Mouse (Mus musculus): ENCODE data around the gene Camk2b. TPM values are rescaled to one million over a fixed set of nuclear protein-coding genes. Genes with fewer than 3 reads are reported as not detected.

Camk2b gene
- polyA plus RNA-seq, 1 experiment: 0.03 TPM

- no peak for TF ChIP-seq GATA1 (IDR thresholded peaks at IDR 0.05; ENCODE audit: low read length)
These were observed 3.1 kb downstream of the Camk2b start for GRCm38 (mm10) chr11:6063065-6063464.

DNA sequence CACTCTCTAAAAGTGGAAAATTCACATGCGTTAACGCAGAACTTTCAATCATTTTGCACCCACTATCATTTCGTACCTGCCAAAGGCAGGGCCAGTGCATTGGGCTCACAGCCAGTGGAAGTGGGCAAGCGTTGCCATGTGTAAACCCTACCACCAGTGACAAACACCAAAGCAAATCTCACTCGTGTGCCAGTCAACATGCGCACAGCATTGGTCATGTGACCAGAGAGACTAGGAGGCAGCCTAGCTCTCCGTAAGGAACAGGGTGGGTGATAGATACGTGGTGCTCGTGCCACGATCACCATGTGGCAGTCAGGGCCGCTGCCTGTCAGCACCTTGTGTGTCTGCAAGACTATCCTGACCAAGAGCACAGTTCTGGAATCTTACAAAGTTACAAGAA, 3.8 kb downstream of the Camk2b start:
- no peak for TF ChIP-seq GATA1 (IDR thresholded peaks at IDR 0.05; ENCODE audit: low read length)

GRCm38 (mm10) chr11:6061891-6062290, 4.3 kb downstream of the Camk2b start:
- TF ChIP-seq GATA1 (IDR thresholded peaks at IDR 0.05; ENCODE audit: low read length): no peak

- TF ChIP-seq GATA1 (IDR thresholded peaks at IDR 0.05; ENCODE audit: low read length): no peak
These were observed 7.0 kb downstream of the Camk2b start for GRCm38 (mm10) chr11:6059162-6059561.

DNA sequence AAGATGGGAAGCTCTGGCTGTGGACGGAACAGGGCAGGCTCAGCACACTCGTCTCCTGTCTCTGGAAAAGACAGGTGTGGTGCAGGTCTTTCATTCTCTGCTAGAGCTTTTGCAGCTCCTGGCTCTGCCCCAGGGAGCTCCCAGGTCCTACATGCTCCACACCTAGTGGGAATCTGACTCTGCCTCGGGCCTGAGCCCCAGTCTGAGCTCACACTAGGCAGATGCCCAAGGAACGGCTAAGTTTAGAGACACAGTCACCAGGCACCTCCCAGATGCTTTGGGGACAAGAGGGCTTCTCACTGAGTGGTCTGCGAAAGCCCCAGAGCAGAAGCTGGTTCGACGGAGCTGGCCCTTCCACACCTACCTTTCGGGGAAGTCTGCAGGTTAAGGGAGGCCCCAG, 12.8 kb downstream of the Camk2b start:
- no peak for TF ChIP-seq GATA1 (IDR thresholded peaks at IDR 0.05; ENCODE audit: low read length)

DNA sequence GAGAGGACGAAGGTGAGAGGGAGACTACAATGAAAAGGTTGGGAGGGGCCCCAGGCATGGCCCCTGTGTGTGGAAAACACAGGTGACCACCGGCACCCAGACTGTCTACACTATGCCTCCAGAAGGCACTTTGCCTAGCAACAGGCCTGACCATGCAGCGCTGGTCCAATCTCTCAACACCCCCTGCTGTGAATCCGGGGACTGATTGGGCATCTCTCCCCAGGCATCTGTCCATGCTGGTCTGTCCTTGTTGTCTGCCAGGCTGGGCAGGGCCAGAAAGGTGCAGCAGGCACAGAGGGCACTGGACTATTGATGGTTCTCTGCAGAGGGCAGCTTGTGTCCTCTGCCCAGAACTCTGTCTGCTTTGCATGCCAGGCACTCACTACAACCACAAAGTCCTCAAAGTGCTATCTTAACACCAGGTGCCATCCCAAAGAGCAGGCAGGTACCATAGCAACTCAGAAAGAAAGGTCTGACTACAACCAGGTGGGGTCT, 16.0 kb downstream of the Camk2b start:
- no peak for TF ChIP-seq GATA1 (IDR thresholded peaks at IDR 0.05; ENCODE audit: low read length)

DNA sequence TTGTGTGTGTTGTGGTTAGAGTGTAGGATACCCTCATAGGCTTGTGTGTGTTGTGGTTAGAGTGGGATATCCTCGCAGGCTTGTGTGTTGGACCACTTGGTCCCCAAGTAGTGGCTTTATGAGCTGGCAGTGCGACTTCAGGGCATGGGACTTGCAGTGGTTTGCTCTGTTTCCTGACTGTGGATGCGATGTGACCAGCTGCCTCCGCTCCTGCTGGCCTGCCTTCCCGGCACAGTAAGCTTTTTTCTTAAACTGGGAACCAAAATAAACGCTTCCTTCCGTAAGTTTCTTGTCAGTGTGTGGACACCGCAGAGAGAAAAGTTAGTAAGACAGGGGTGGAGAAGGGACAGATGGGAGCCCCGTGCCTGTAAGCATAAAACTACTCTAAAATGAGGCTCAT, 18.0 kb downstream of the Camk2b start:
- no peak for TF ChIP-seq GATA1 (IDR thresholded peaks at IDR 0.05; ENCODE audit: low read length)

GRCm38 (mm10) chr11:6038929-6039328, 27.2 kb downstream of the Camk2b start:
- TF ChIP-seq GATA1 (IDR thresholded peaks at IDR 0.05; ENCODE audit: low read length): no peak

- TF ChIP-seq GATA1 (IDR thresholded peaks at IDR 0.05; ENCODE audit: low read length): no peak
These were observed 28.5 kb downstream of the Camk2b start for GRCm38 (mm10) chr11:6037686-6038085.

DNA sequence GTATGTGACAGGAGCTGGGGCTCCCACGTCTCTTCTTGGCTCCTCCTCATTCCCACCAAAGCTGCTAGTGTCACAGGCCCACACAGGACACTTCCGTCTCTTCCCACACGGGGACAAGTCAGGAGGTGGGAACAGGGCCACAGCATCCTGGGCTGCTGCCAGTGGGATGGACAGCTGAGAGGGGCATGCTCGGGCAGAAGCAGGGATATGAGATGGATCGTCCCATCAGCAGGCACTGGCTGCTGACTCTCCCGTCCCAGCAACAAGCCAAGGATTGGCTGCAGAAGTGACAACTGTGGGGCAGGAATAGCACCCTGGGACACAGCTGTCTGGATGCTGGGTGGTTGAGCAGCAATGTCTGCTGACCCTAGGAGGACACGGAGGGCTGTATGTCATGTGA, 29.0 kb downstream of the Camk2b start:
- TF ChIP-seq GATA1 (IDR thresholded peaks at IDR 0.05; ENCODE audit: low read length): no peak

DNA sequence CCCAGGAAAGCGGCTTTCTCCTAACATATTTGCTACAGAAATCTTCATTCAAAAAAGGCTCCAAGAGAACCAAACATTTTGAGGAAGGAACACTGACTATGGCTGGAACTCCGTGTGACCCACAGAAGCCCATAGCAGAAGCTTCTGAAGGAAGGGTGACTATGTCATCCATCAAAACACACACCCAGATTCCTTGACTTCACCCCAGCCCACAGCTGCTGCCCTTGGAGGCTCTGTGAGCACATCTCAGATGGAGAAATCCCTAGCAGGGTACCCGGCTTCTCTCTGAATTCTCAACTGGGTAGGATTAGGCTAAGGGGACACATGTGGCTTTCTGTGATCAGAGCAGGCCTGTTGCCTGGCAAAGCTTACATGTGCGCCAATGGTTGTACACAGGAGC, 29.7 kb downstream of the Camk2b start:
- TF ChIP-seq GATA1 (IDR thresholded peaks at IDR 0.05; ENCODE audit: low read length): no peak

DNA sequence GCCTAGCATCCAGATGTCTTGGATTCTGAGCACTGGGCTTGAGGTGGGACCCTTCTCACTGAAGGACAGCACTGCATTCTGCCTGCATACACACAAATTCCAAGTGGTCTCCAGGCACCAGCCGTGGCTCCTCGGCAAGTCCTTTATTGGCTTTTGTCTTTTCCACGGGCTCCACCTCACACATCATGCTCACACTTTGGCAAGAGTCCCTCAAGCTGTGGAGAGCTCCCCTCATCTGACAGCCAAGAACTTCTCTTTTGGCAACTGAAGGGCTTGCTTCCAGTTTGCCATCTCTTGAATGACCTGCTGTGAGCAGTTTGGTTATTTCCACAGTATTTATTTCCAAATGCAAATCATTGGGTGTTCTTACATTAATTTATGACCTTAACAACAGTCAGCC, 30.6 kb downstream of the Camk2b start:
- TF ChIP-seq GATA1 (IDR thresholded peaks at IDR 0.05; ENCODE audit: low read length): no peak

GRCm38 (mm10) chr11:6034740-6035139, 31.4 kb downstream of the Camk2b start:
- no peak for TF ChIP-seq GATA1 (IDR thresholded peaks at IDR 0.05; ENCODE audit: low read length)

DNA sequence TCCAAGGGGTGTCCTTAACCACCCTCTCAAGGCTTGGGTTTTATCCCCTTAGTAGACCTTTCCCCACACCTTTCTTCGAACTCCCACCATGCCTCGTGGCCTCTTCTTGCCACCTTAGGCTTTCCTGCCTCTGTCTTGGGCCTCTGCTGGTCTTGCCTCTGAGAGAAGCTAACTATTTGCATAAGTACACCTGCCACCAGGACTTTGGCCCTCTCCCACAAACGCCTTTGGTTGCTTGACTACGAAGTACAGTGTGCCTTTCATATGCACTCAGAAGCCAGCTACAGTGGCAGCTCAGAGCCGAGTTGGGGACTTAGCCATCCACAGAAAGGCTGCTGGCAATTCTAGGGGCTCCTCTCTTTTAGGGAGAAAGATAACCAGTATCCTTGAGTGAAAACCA, 32.4 kb downstream of the Camk2b start:
- TF ChIP-seq GATA1 (IDR thresholded peaks at IDR 0.05; ENCODE audit: low read length): no peak

DNA sequence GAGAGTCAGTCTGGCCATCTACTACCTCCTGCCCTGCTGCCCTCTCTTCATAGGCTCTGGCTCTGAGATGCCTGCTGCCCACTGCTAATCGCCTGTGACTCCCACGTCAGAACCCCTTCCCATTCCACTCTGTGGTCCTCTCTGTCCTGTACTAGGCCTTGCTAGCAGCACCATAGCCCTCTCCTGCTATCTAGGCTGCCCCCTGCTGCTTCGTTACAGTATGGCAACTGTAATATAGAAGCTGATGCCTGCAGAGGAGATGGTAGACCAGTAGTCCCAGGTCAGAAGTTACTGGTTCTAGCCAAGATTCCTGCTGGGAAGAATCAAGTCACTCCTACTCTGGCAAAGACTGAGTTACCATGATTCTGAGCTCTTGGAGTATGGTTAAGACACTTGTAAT, 33.0 kb downstream of the Camk2b start:
- TF ChIP-seq GATA1 (IDR thresholded peaks at IDR 0.05; ENCODE audit: low read length): no peak

DNA sequence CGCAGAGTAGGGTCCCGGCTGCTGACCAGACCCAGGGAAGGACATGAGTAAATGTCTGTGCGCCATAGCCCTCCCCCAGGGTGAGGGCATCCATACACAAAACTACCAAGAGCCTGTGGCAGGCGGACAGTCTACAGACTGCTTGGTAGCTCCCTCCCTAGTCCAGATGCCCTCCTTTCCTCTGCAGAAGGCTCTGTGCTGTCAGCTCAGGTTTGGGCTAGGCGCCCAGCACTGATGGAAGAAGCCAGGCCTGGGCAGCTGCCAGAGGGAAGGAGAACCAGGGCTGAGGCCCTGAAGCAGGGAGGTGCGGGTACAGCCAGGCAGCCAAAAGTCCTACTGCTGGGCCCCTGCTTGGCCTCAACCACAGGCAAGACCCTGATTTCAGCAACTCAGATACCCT, 35.5 kb downstream of the Camk2b start:
- no peak for TF ChIP-seq GATA1 (IDR thresholded peaks at IDR 0.05; ENCODE audit: low read length)

DNA sequence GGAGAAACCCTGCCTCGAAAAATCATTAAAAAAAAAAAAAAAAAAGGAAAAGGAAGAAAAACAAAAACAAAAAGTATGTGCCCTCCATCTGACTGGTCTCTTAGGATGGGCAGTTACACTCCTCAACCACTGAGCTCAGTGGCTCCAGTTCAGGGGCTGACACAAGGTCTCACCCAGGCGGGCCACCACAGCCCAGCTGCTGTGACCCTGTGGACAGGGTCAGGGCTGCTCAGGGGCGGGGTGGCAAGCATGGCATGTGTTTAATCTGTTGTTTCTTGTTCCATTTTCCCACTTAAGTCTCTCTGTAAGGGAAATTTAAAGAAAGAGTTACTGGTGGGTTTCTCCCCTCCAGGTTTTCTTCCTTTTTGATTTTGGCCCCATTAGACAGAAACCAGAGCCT, 36.4 kb downstream of the Camk2b start:
- TF ChIP-seq GATA1 (IDR thresholded peaks at IDR 0.05; ENCODE audit: low read length): no peak

GRCm38 (mm10) chr11:6028911-6029310, 37.3 kb downstream of the Camk2b start:
- no peak for TF ChIP-seq GATA1 (IDR thresholded peaks at IDR 0.05; ENCODE audit: low read length)

Data from G1E-ER4 (cell line).